Mouse (Mus musculus) MEL (cell line): ENCODE results near the gene Aoah. TPM values are rescaled to one million over a fixed set of nuclear protein-coding genes. Genes with fewer than 3 reads are reported as not detected.

ENCODE experiments used
- DNase-seq: peaks from one replicate; pipeline ENCODE4 v3.0.0; 2011; ENCODE audit warnings: low read depth, low spot score
- H3K27ac ChIP-seq: 2 replicates; pipeline ENCODE4 v1.5.1; 2012; ENCODE audit warnings: low read depth, mild to moderate bottlenecking, control low read depth, low read length, moderate library complexity; ENCODE audit not compliant: control insufficient read depth
- H3K27me3 ChIP-seq, 2 experiments: fragments of 150-350 bp in 1 of 2; sonication (generic) in 1 of 2; 2 replicates each; pipeline ENCODE4 v1.6.1; 2012; ENCODE audit warnings: low read length in 2 of 2, mild to moderate bottlenecking in 2 of 2, improper control_type of control experiment in 1 of 2, moderate library complexity in 1 of 2; ENCODE audit not compliant: insufficient read depth in 2 of 2, control insufficient read depth in 1 of 2
- H3K36me3 ChIP-seq, 2 experiments: 2 replicates each; pipeline ENCODE4 v1.6.1; 2012 to 2014; ENCODE audit warnings: low read length in 2 of 2, improper control_type of control experiment in 1 of 2, inconsistent platforms in 1 of 2, mild to moderate bottlenecking in 1 of 2; ENCODE audit not compliant: insufficient read depth in 2 of 2, control insufficient read depth in 1 of 2
- H3K4me1 ChIP-seq, 2 experiments: fragments of 150-350 bp in 1 of 2; sonication (generic) in 1 of 2; 2 replicates each; pipeline ENCODE4 v1.6.1; 2012; ENCODE audit warnings: low read length in 2 of 2, improper control_type of control experiment in 1 of 2, mild to moderate bottlenecking in 1 of 2; ENCODE audit not compliant: insufficient read depth in 2 of 2, control insufficient read depth in 1 of 2
- H3K4me3 ChIP-seq, 2 experiments: fragments of 150-350 bp in 1 of 2; sonication (generic) in 1 of 2; 2 replicates each; pipeline ENCODE4 v1.5.1; 2012; ENCODE audit warnings: low read depth in 2 of 2, low read length in 2 of 2, mild to moderate bottlenecking in 2 of 2, moderate library complexity in 2 of 2, control low read depth in 1 of 2, improper control_type of control experiment in 1 of 2; ENCODE audit not compliant: control insufficient read depth in 1 of 2, insufficient read depth in 1 of 2
- H3K79me2 ChIP-seq: 2 replicates; pipeline ENCODE4 v1.6.1; 2012; ENCODE audit warnings: mild to moderate bottlenecking, low read length, moderate library complexity; ENCODE audit not compliant: control insufficient read depth, poor library complexity, insufficient read depth
- H3K9ac ChIP-seq: 2 replicates; pipeline ENCODE4 v1.6.1; 2012; ENCODE audit warnings: low read depth, mild to moderate bottlenecking, control low read depth, low read length, moderate library complexity; ENCODE audit not compliant: control insufficient read depth, poor library complexity, severe bottlenecking
- H3K9me3 ChIP-seq: fragments of 150-350 bp; sonication (generic); replicated peaks from 2 replicates; pipeline ENCODE4 v1.6.1; 2012; ENCODE audit warnings: mild to moderate bottlenecking, low read length, improper control_type of control experiment, moderate library complexity; ENCODE audit not compliant: insufficient read depth
- CHD2 ChIP-seq: IDR thresholded peaks from 2 replicates; pipeline ENCODE4 v1.6.1; 2011; ENCODE audit warnings: low read length, improper control_type of control experiment
- ELF1 ChIP-seq: IDR thresholded peaks from 2 replicates; pipeline ENCODE4 v1.6.1; 2014; ENCODE audit warnings: low read depth, mild to moderate bottlenecking, inconsistent platforms, low read length, improper control_type of control experiment, moderate library complexity
- ETS1 ChIP-seq: IDR thresholded peaks from 2 replicates; pipeline ENCODE4 v1.6.1; 2012; ENCODE audit warnings: low read depth, mild to moderate bottlenecking, inconsistent platforms, low read length, improper control_type of control experiment, moderate library complexity
- GABPA ChIP-seq: IDR thresholded peaks from 2 replicates; pipeline ENCODE4 v1.6.1; 2012; ENCODE audit warnings: low read depth, mild to moderate bottlenecking, inconsistent platforms, low read length, improper control_type of control experiment, moderate library complexity
- KAT2A ChIP-seq: conservative IDR thresholded peaks from 2 replicates; pipeline ENCODE4 v1.6.1; 2012; ENCODE audit warnings: low read depth, low read length, improper control_type of control experiment, inconsistent platforms
- MAX ChIP-seq: IDR thresholded peaks from 2 replicates; pipeline ENCODE4 v1.6.1; 2011; ENCODE audit warnings: low read length, improper control_type of control experiment
- MAZ ChIP-seq: IDR thresholded peaks from 2 replicates; pipeline ENCODE4 v1.6.1; 2012; ENCODE audit warnings: low read depth, mild to moderate bottlenecking, inconsistent platforms, low read length, improper control_type of control experiment
- MXI1 ChIP-seq: IDR thresholded peaks from 2 replicates; pipeline ENCODE4 v1.6.1; 2011; ENCODE audit warnings: mild to moderate bottlenecking, low read depth, low read length, improper control_type of control experiment
- MYC ChIP-seq: IDR thresholded peaks from 2 replicates; pipeline ENCODE4 v1.6.1; 2011; ENCODE audit warnings: low read depth, mild to moderate bottlenecking, low read length, improper control_type of control experiment, moderate library complexity
- POLR2A ChIP-seq, 2 experiments: IDR thresholded peaks; 2 replicates each; pipeline ENCODE4 v1.6.1; 2011 to 2012; ENCODE audit warnings: low read length in 2 of 2, mild to moderate bottlenecking in 2 of 2, control low read depth in 1 of 2, improper control_type of control experiment in 1 of 2, low read depth in 1 of 2, moderate library complexity in 1 of 2; ENCODE audit not compliant: control insufficient read depth in 1 of 2, insufficient read depth in 1 of 2, poor library complexity in 1 of 2
- POLR2AphosphoS2 ChIP-seq: IDR thresholded peaks from 2 replicates; pipeline ENCODE4 v1.6.1; 2011; ENCODE audit warnings: low read length, improper control_type of control experiment
- RCOR1 ChIP-seq: IDR thresholded peaks from 2 replicates; pipeline ENCODE4 v1.6.1; 2012; ENCODE audit warnings: low read depth, mild to moderate bottlenecking, inconsistent platforms, low read length, improper control_type of control experiment
- SIN3A ChIP-seq: IDR thresholded peaks from 2 replicates; pipeline ENCODE4 v1.6.1; 2012; ENCODE audit warnings: low read length, improper control_type of control experiment, inconsistent platforms
- SMC3 ChIP-seq: IDR thresholded peaks from 2 replicates; pipeline ENCODE4 v1.6.1; 2011; ENCODE audit warnings: low read depth, low read length, improper control_type of control experiment
- TAL1 ChIP-seq: IDR thresholded peaks from 2 replicates; pipeline ENCODE4 v1.6.1; 2012; ENCODE audit warnings: mild to moderate bottlenecking, inconsistent platforms, low read length, moderate library complexity, mixed read lengths
- USF1 ChIP-seq: IDR thresholded peaks from 2 replicates; pipeline ENCODE4 v1.6.1; 2014; ENCODE audit warnings: low read depth, mild to moderate bottlenecking, inconsistent platforms, low read length, improper control_type of control experiment, moderate library complexity
- USF2 ChIP-seq, 2 experiments: IDR thresholded peaks; 2 replicates each; pipeline ENCODE4 v1.6.1; 2011 to 2012; ENCODE audit warnings: improper control_type of control experiment in 2 of 2, low read length in 2 of 2, borderline replicate concordance in 1 of 2, inconsistent platforms in 1 of 2, low read depth in 1 of 2, mild to moderate bottlenecking in 1 of 2; ENCODE audit not compliant: insufficient read depth in 1 of 2
- ZC3H11A ChIP-seq: IDR thresholded peaks from 2 replicates; pipeline ENCODE4 v1.6.1; 2012; ENCODE audit warnings: low read depth, mild to moderate bottlenecking, inconsistent platforms, low read length, improper control_type of control experiment
- ZKSCAN1 ChIP-seq: IDR thresholded peaks from 2 replicates; pipeline ENCODE4 v1.6.1; 2012; ENCODE audit warnings: low read depth, mild to moderate bottlenecking, inconsistent platforms, low read length, improper control_type of control experiment, moderate library complexity
- polyA plus RNA-seq, 2 experiments: library from polyadenylated mRNA; stranded (reverse) in 1 of 2; unstranded in 1 of 2; fragments of >175 nt in 1 of 2; fragments of >200 nt in 1 of 2; gene quantifications; 2 replicates each; pipeline versions ENCODE4 v1.2.1 to v1.2.4; 2012; ENCODE audit warnings: low replicate concordance in 2 of 2, low read depth in 1 of 2; ENCODE audit not compliant: insufficient read length in 2 of 2, insufficient read depth in 1 of 2, missing spikeins in 1 of 2
- total RNA-seq: library from RNA; depleted of rRNA; stranded (reverse); fragments of 300-350 nt; gene quantifications from 2 replicates; pipeline ENCODE4 v1.2.3, GENCODE M21; 2012

Gene Aoah
- total and polyA plus RNA-seq, 3 experiments, result not detected

DNA sequence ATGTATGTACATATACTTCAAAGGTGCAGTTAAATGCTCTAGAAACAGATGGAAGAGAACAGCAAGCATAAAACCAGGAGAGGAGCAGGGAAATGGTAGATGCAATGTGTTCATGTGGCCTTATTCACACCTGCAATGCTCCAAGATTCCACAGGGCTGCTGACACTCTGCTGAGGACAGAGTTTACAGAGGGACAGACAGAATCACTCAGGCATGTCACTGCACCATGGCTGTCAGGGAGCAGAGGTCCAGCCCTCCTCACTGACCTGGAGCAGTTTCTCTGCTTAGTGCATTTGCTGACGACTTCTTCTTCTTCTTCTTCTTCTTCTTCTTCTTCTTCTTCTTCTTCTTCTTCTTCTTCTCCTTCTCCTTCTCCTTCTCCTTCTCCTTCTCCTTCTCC lies 105.5 kb downstream of the Aoah start:
- Histone ChIP-seq H3K79me2 (no peaks in the 10 kb centered on the region), H3K9ac (no peak overlapping the region), H3K36me3 (no peaks in the 10 kb centered on the region), H3K4me1 (no peaks in the 10 kb centered on the region), H3K9me3 (no peaks in the 10 kb centered on the region), H3K27me3 (no peaks in the 10 kb centered on the region), H3K4me3 (no peak overlapping the region), H3K27ac (no peak overlapping the region)
- DNase-seq, result no peak
- TF ChIP-seq ZC3H11A (no peak), SMC3 (no peak), USF1 (no peak), TAL1 (no peak), KAT2A (no peak), POLR2AphosphoS2 (no peak), ELF1 (no peak), SIN3A (no peak), MAX (no peak), USF2 (IDR thresholded peaks at IDR 0.05; ENCODE audit: borderline replicate concordance in 1 of 2, insufficient read depth in 1 of 2, low read depth in 1 of 2, low read length in 2 of 2) (no peak)

DNA sequence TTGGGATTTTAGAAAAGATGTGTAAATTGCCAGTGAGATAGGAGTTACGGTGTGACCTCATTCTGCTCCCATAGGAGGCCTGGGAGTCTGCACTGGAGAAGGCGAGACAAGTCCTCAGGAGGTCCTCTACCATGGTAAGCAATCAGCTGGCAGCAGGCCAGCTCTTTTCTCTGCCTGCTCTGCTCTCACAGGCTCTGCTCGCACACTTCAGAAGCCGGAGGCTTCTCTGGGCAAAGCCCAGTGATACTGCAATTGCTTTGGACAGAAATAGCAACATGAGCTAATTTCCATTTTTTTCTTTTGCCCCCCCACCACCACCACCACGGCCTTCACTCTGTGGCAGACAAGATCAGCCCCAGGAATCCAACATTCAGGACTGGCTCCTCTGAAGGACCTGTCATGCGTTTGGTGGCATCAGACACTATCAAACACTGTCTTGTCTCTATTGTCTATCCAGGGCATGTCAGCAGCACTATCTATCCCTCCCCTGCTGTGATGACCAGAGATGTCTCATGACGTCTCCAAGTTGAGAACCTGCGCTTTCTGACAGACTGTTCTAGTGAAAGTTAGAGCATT lies 106.6 kb downstream of the Aoah start:
- Histone ChIP-seq H3K4me3 (no peak overlapping the region), H3K27me3 (no peaks in the 10 kb centered on the region), H3K79me2 (no peaks in the 10 kb centered on the region), H3K36me3 (no peaks in the 10 kb centered on the region), H3K9ac (no peak overlapping the region), H3K9me3 (no peaks in the 10 kb centered on the region), H3K4me1 (no peaks in the 10 kb centered on the region), H3K27ac (no peak overlapping the region)
- TF ChIP-seq POLR2A (IDR thresholded peaks at IDR 0.05; ENCODE audit: control insufficient read depth in 1 of 2, insufficient read depth in 1 of 2, low read depth in 1 of 2, low read length in 2 of 2, poor library complexity in 1 of 2) (no peak), GABPA (no peak), CHD2 (no peak), ETS1 (no peak), RCOR1 (no peak), MXI1 (no peak), MAZ (no peak), MYC (no peak), SMC3 (no peak), ZKSCAN1 (no peak)
- DNase-seq, result no peak
